ENCODE assay signal across 14 mouse cellular contexts in the genomic region with DNA sequence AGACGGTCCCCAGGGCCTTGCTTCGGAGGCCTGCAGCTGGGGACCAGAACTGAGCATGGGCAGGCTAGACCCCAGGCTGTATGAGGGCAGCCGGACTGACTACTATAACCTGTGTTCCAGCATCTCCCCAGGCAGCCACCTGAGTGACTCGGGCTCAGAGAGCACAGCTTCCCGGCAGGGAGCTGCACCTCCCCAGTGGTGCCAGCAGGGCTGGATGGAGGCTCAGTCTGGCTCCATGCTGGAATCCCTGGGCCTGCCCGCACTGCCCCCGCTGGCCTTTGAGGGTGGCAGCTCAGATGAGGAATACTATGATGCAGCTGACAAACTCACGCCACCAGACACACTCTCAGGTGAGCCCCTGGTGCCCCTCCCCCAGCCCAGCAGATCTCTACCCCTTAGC. TPM values are rescaled to one million over a fixed set of nuclear protein-coding genes. Genes with fewer than 3 reads are reported as not detected.
DNase-seq lines count a peak whose midpoint lies in the region; ATAC-seq and TF ChIP-seq lines count a peak whose summit lies in the region.
"Had no signal": no experiment of that assay in that cellular context is flagged by ENCODE, and none has a peak within 500 bp of the region (broad histone marks: within the 10 kb centered on the region; RNA-seq: fewer than 3 reads in every experiment).

No protein-coding gene starts in this region.

- WGBS in hindbrain, embryonic 11.5 days = 68% methylated on average over 8 of the region's 8 CpGs
- 59% methylated on average over 8 of the region's 8 CpGs for WGBS in hindbrain, embryonic 16.5 days
- WGBS in lung, postnatal 0 days = 48% methylated on average over 8 of the region's 8 CpGs
- 54% methylated on average over 8 of the region's 8 CpGs for WGBS in stomach, embryonic 14.5 days

- ATAC-seq in hindbrain, embryonic 11.5 days (ENCODE audit: low FRiP score) = no peak
- ATAC-seq in hindbrain, embryonic 16.5 days = no peak
- no peak for ATAC-seq in lung, postnatal 0 days
- ATAC-seq in common myeloid progenitor, adult 5-6 weeks (replicated peaks; ENCODE audit: low read depth, poor library complexity, severe bottlenecking) = peak; percentile 62
- 0 out of 2 replicates have a peak, but pooled peaks have one; percentile 53 for ATAC-seq in stomach, embryonic 14.5 days (ENCODE audit: insufficient number of reproducible peaks, insufficient read depth, low FRiP score, low read depth)

- no peak overlapping the region for H3K27ac ChIP-seq in hindbrain, embryonic 11.5 days (ENCODE audit: low read depth, low read length)
- H3K27ac ChIP-seq in hindbrain, embryonic 16.5 days (ENCODE audit: low read depth, low read length) = no peak overlapping the region
- H3K27ac ChIP-seq in lung, postnatal 0 days (ENCODE audit: low read length) = no peak overlapping the region
- H3K27ac ChIP-seq in stomach, embryonic 14.5 days (ENCODE audit: low read length) = no peak overlapping the region
- H3K27ac ChIP-seq: liver, embryonic 15.5 days had no signal

- H3K9ac ChIP-seq in hindbrain, embryonic 11.5 days (ENCODE audit: low read depth, low read length) = no peak overlapping the region
- H3K9ac ChIP-seq in hindbrain, embryonic 16.5 days (ENCODE audit: low read depth, low read length) = no peak overlapping the region
- H3K9ac ChIP-seq in lung, postnatal 0 days (replicated peaks; ENCODE audit: low read depth) = no peak overlapping the region
- no peak overlapping the region for H3K9ac ChIP-seq in stomach, embryonic 14.5 days (replicated peaks; ENCODE audit: low read depth, low read length)
- H3K9ac ChIP-seq: liver, embryonic 15.5 days had no signal

- peak; percentile 11 for DNase-seq in hindbrain, embryonic 11.5 days (ENCODE audit: low spot score)
- no peak for DNase-seq in lung, postnatal 0 days (ENCODE audit: low spot score)
- DNase-seq in lung, postnatal 36 days = no peak
- no peak for DNase-seq in embryo, embryonic 11 days
- DNase-seq in cerebellum, postnatal 4 days (ENCODE audit: low spot score in 2 of 2) = no peak
- DNase-seq: adrenal gland, postnatal 10 days; cerebellum, adult 18-20 months; layer of hippocampus, postnatal 36 days; right cerebral cortex, adult 18-20 months had no signal

- no peaks in the 10 kb centered on the region for H3K27me3 ChIP-seq in hindbrain, embryonic 11.5 days (ENCODE audit: control insufficient read depth, insufficient read depth, low read length)
- no peaks in the 10 kb centered on the region for H3K27me3 ChIP-seq in hindbrain, embryonic 16.5 days (replicated peaks; ENCODE audit: control insufficient read depth, insufficient read depth, low read length)
- no peaks in the 10 kb centered on the region for H3K27me3 ChIP-seq in lung, postnatal 0 days (replicated peaks; ENCODE audit: insufficient read depth, low read length)
- H3K27me3 ChIP-seq in stomach, embryonic 14.5 days (ENCODE audit: control insufficient read depth, insufficient read depth, low read length) = no peaks in the 10 kb centered on the region
- H3K27me3 ChIP-seq: liver, embryonic 15.5 days had no signal

- no peaks in the 10 kb centered on the region for H3K4me1 ChIP-seq in hindbrain, embryonic 11.5 days (replicated peaks; ENCODE audit: control insufficient read depth, insufficient read depth, low read length)
- no peaks in the 10 kb centered on the region for H3K4me1 ChIP-seq in hindbrain, embryonic 16.5 days (ENCODE audit: control insufficient read depth, insufficient read depth, low read depth, low read length)
- H3K4me1 ChIP-seq in lung, postnatal 0 days (ENCODE audit: insufficient read depth, low read depth, low read length) = no peaks in the 10 kb centered on the region
- H3K4me1 ChIP-seq in stomach, embryonic 14.5 days (ENCODE audit: control insufficient read depth, insufficient read depth, low read length) = no peaks in the 10 kb centered on the region
- H3K4me1 ChIP-seq: liver, embryonic 15.5 days had no signal

- H3K4me3 ChIP-seq in hindbrain, embryonic 11.5 days (ENCODE audit: low read depth, low read length) = no peak overlapping the region
- H3K4me3 ChIP-seq in hindbrain, embryonic 16.5 days (ENCODE audit: low read length) = no peak overlapping the region
- H3K4me3 ChIP-seq in lung, postnatal 0 days (ENCODE audit: low read depth, low read length) = no peak overlapping the region
- no peak overlapping the region for H3K4me3 ChIP-seq in stomach, embryonic 14.5 days (ENCODE audit: low read depth, low read length)
- H3K4me3 ChIP-seq: liver, embryonic 15.5 days; myocyte had no signal

- H3K9me3 ChIP-seq in hindbrain, embryonic 11.5 days (ENCODE audit: control insufficient read depth, low read length) = no peaks in the 10 kb centered on the region
- H3K9me3 ChIP-seq in hindbrain, embryonic 16.5 days (ENCODE audit: control insufficient read depth, low read length) = no peaks in the 10 kb centered on the region
- H3K9me3 ChIP-seq in lung, postnatal 0 days (ENCODE audit: low read length) = no peaks in the 10 kb centered on the region
- no peaks in the 10 kb centered on the region for H3K9me3 ChIP-seq in stomach, embryonic 14.5 days (ENCODE audit: control insufficient read depth, low read depth, low read length)
- H3K9me3 ChIP-seq: liver, embryonic 15.5 days had no signal

- TF ChIP-seq CTCF in lung, postnatal 0 days (IDR thresholded peaks at IDR 0.05) = peak; percentile 41

- TF ChIP-seq EP300 in lung, postnatal 0 days (IDR thresholded peaks at IDR 0.05) = no peak

- no peaks in the 10 kb centered on the region for H3K36me3 ChIP-seq in hindbrain, embryonic 11.5 days (ENCODE audit: control insufficient read depth, insufficient read depth, low read length)
- no peaks in the 10 kb centered on the region for H3K36me3 ChIP-seq in hindbrain, embryonic 16.5 days (ENCODE audit: control insufficient read depth, insufficient read depth, low read length)
- no peaks in the 10 kb centered on the region for H3K36me3 ChIP-seq in lung, postnatal 0 days (ENCODE audit: insufficient read depth, low read length)
- no peaks in the 10 kb centered on the region for H3K36me3 ChIP-seq in stomach, embryonic 14.5 days (ENCODE audit: control insufficient read depth, insufficient read depth, low read length)
- H3K36me3 ChIP-seq: liver, embryonic 15.5 days had no signal

- no peak overlapping the region for H3K4me2 ChIP-seq in hindbrain, embryonic 11.5 days (replicated peaks; ENCODE audit: low read depth, low read length)
- H3K4me2 ChIP-seq in hindbrain, embryonic 16.5 days (ENCODE audit: low read length) = no peak overlapping the region
- no peak overlapping the region for H3K4me2 ChIP-seq in lung, postnatal 0 days (replicated peaks; ENCODE audit: low read depth, low read length)
- no peak overlapping the region for H3K4me2 ChIP-seq in stomach, embryonic 14.5 days (replicated peaks; ENCODE audit: low read depth, low read length)
- H3K4me2 ChIP-seq: liver, embryonic 15.5 days had no signal

RNA-seq across cellular contexts. Expression of a gene that starts 17.6 kb away (rescaled TPM):
- 20.9 and 24.5 TPM in 2 replicates for polyA plus RNA-seq in hindbrain, embryonic 11.5 days (2014; fragmentation: Nextera tagmentation; extraction: Ambion mirVana)
- 24.4 and 24.7 TPM in 2 replicates for polyA plus RNA-seq in hindbrain, embryonic 16.5 days (2015; fragmentation: Nextera tagmentation; extraction: Ambion mirVana)
- 12.0 and 14.8 TPM in 2 replicates for polyA plus RNA-seq in lung, postnatal 0 days (2015; fragmentation: Nextera tagmentation; extraction: Ambion mirVana)
- total RNA-seq in common myeloid progenitor, adult 5-6 weeks (2017) = 11.9 and 23.7 TPM in 2 replicates
- 18.3 and 22.8 TPM in 2 replicates for polyA plus RNA-seq in stomach, embryonic 14.5 days (2014; fragmentation: Nextera tagmentation; extraction: Ambion mirVana)

Comparison
In these comparisons a context has a peak if more than half of its experiments do, and no peak if none do; other contexts are left out.
1. ATAC-seq: peak in common myeloid progenitor, adult 5-6 weeks (single experiment) and stomach, embryonic 14.5 days (single experiment); none in hindbrain, embryonic 11.5 days (single experiment), hindbrain, embryonic 16.5 days (single experiment) and lung, postnatal 0 days (single experiment).